Mouse (Mus musculus) 416B (cell line): ENCODE measurements around the gene Sntg2.

ENCODE experiments used
- DNase-seq: peaks from one replicate; pipeline ENCODE4 v3.0.0; 2011; ENCODE audit warnings: low read depth

Sntg2 gene

GRCm38 (mm10) chr12:30201031-30201430, 172.1 kb downstream of the Sntg2 start:
- no peak for DNase-seq

GRCm38 (mm10) chr12:30200621-30201020, 172.6 kb downstream of the Sntg2 start:
- DNase-seq = no peak

- DNase-seq = peak; percentile 22
Measured at GRCm38 (mm10) chr12:30199735-30200134, 173.4 kb downstream of the Sntg2 start.

GRCm38 (mm10) chr12:30198250-30198649, 174.9 kb downstream of the Sntg2 start:
- DNase-seq = no peak

GRCm38 (mm10) chr12:30181721-30182120, 191.5 kb downstream of the Sntg2 start:
- no peak for DNase-seq

GRCm38 (mm10) chr12:30179623-30180022, 193.6 kb downstream of the Sntg2 start:
- DNase-seq = no peak

- no peak for DNase-seq
Measured at GRCm38 (mm10) chr12:30177966-30178365, 195.2 kb downstream of the Sntg2 start.

GRCm38 (mm10) chr12:30177529-30177928, 195.6 kb downstream of the Sntg2 start:
- no peak for DNase-seq

- DNase-seq = no peak
Measured at GRCm38 (mm10) chr12:30168491-30168890, 204.7 kb downstream of the Sntg2 start.

- no peak for DNase-seq
Measured at GRCm38 (mm10) chr12:30164538-30164937, 208.6 kb downstream of the Sntg2 start.

- no peak for DNase-seq
Measured at GRCm38 (mm10) chr12:30164005-30164404, 209.2 kb downstream of the Sntg2 start.

GRCm38 (mm10) chr12:30161731-30162406, 211.3 kb downstream of the Sntg2 start:
- no peak for DNase-seq

- no peak for DNase-seq
Measured at GRCm38 (mm10) chr12:30160475-30160874, 212.7 kb downstream of the Sntg2 start.

GRCm38 (mm10) chr12:30159788-30160187, 213.4 kb downstream of the Sntg2 start:
- DNase-seq = no peak

- DNase-seq = no peak
Measured at GRCm38 (mm10) chr12:30154079-30154673, 219.0 kb downstream of the Sntg2 start.

GRCm38 (mm10) chr12:30142085-30142484, 231.1 kb downstream of the Sntg2 start:
- peak; percentile 40 for DNase-seq

- no peak for DNase-seq
Measured at GRCm38 (mm10) chr12:30132524-30132923, 240.7 kb downstream of the Sntg2 start, which contains the start of gene Tpo. TSS of gene Tpo (minus strand) at chr12:30132624.

- no peak for DNase-seq
Measured at GRCm38 (mm10) chr12:30129411-30129716, 243.8 kb downstream of the Sntg2 start.

GRCm38 (mm10) chr12:30128561-30129410, 244.4 kb downstream of the Sntg2 start:
- peak; percentile 60 for DNase-seq
